Mouse (Mus musculus) kidney, postnatal 4 days (tissue): ENCODE measurements at regions not wholly inside any gene's neighbourhood (a gene's known extent, or its start where the extent isn't known, plus 50 kb on each side); places are given as distances from the start of the nearest gene placed in this dataset.
"Not testable (repeated sequence)": the region's sequence is repeated elsewhere in the genome, so short reads cannot be mapped to it uniquely, and the experiment has no call there.

Experiments
- DNase-seq, 2 experiments: peaks; one replicate each; pipeline ENCODE4 v3.0.0; 2021; ENCODE audit warnings: mixed read lengths in 2 of 2

GRCm38 (mm10) chrX:92981141-92981540 lies 305.1 kb upstream of the Arx start:
- no peak for DNase-seq

GRCm38 (mm10) chrX:93002236-93002976 lies 283.8 kb upstream of the Arx start:
- no peak for DNase-seq

- DNase-seq: no peak
These were observed 279.6 kb upstream of the Arx start for GRCm38 (mm10) chrX:93006681-93007080.

GRCm38 (mm10) chrX:93011578-93011977 lies 274.7 kb upstream of the Arx start:
- peak; percentile 43 to 54 for DNase-seq

GRCm38 (mm10) chrX:93016391-93016790 lies 269.9 kb upstream of the Arx start:
- DNase-seq: peak; percentile 62 to 66

GRCm38 (mm10) chrX:93041096-93041495 lies 245.1 kb upstream of the Arx start:
- no peak for DNase-seq

- DNase-seq: no peak
These were observed 243.5 kb upstream of the Arx start for GRCm38 (mm10) chrX:93042736-93043135.

- DNase-seq: no peak
These were observed 237.1 kb upstream of the Arx start for GRCm38 (mm10) chrX:93048967-93049754.

GRCm38 (mm10) chrX:93049755-93050143 lies 236.5 kb upstream of the Arx start:
- no peak for DNase-seq

- DNase-seq: no peak
These were observed 226.7 kb upstream of the Arx start for GRCm38 (mm10) chrX:93059533-93059932.

GRCm38 (mm10) chrX:93068884-93069283 lies 217.4 kb upstream of the Arx start:
- no peak for DNase-seq

- peak; percentile 60 to 78 for DNase-seq
These were observed 216.5 kb upstream of the Arx start for GRCm38 (mm10) chrX:93069569-93070289.

GRCm38 (mm10) chrX:93070290-93070611 lies 216.0 kb upstream of the Arx start:
- no peak for DNase-seq

GRCm38 (mm10) chrX:93088976-93089375 lies 197.3 kb upstream of the Arx start:
- DNase-seq: peak in 1 of 2 experiments; percentile 5

GRCm38 (mm10) chrX:93097551-93097950 lies 188.7 kb upstream of the Arx start:
- DNase-seq: no peak

GRCm38 (mm10) chrX:93107930-93108567 lies 178.2 kb upstream of the Arx start:
- DNase-seq: no peak

- DNase-seq: not testable (repeated sequence)
These were observed 131.9 kb upstream of the Arx start for GRCm38 (mm10) chrX:93154367-93154766.

- DNase-seq: no peak
These were observed 127.1 kb upstream of the Arx start for GRCm38 (mm10) chrX:93159105-93159504.

- DNase-seq: no peak
These were observed 125.3 kb upstream of the Arx start for GRCm38 (mm10) chrX:93160956-93161355.
